Mouse (Mus musculus) frontal cortex, adult (tissue): ENCODE results near the gene Tnfrsf9.
"Not testable (repeated sequence)": the region's sequence is repeated elsewhere in the genome, so short reads cannot be mapped to it uniquely, and the experiment has no call there.

Experiments used
- ATAC-seq: cut with Nextera tagmentation; 2 replicates; pipeline ENCODE4 v1.9.2; 2017; ENCODE audit warnings: mild to moderate bottlenecking, moderate library complexity, mixed read lengths; ENCODE audit not compliant: low TSS enrichment

The Tnfrsf9 gene

GRCm38 (mm10) chr4:150894718-150895501 lies 19.5 kb upstream of the Tnfrsf9 start:
- ATAC-seq = no peak

- no peak for ATAC-seq
Observed at GRCm38 (mm10) chr4:150896896-150897624, 17.3 kb upstream of the Tnfrsf9 start.

GRCm38 (mm10) chr4:150898716-150899365 lies 15.5 kb upstream of the Tnfrsf9 start:
- ATAC-seq = peak; percentile 76

- no peak for ATAC-seq
Observed at GRCm38 (mm10) chr4:150900486-150900885, 13.9 kb upstream of the Tnfrsf9 start.

- ATAC-seq = peak; percentile 51; the same call in 1 of the 2 replicates
Observed at GRCm38 (mm10) chr4:150901651-150902050, 12.7 kb upstream of the Tnfrsf9 start.

- peak; percentile 18; the same call in 1 of the 2 replicates for ATAC-seq
Observed at GRCm38 (mm10) chr4:150902062-150902461, 12.3 kb upstream of the Tnfrsf9 start.

GRCm38 (mm10) chr4:150903091-150903742 lies 11.1 kb upstream of the Tnfrsf9 start:
- ATAC-seq = no peak

- ATAC-seq = no peak
Observed at GRCm38 (mm10) chr4:150907099-150907498, 7.3 kb upstream of the Tnfrsf9 start.

GRCm38 (mm10) chr4:150908512-150908911 lies 5.8 kb upstream of the Tnfrsf9 start:
- ATAC-seq = not testable (repeated sequence)

- ATAC-seq = peak; percentile 85
Observed at GRCm38 (mm10) chr4:150909451-150910156, 4.8 kb upstream of the Tnfrsf9 start.

- ATAC-seq = no peak
Observed at GRCm38 (mm10) chr4:150910164-150910951, 4.0 kb upstream of the Tnfrsf9 start.

- ATAC-seq = no peak
Observed at GRCm38 (mm10) chr4:150913743-150914142, 619 bp upstream of the Tnfrsf9 start.

GRCm38 (mm10) chr4:150915181-150915906 lies 982 bp downstream of the Tnfrsf9 start:
- peak; percentile 51; the same call in 1 of the 2 replicates for ATAC-seq

- no peak for ATAC-seq
Observed at GRCm38 (mm10) chr4:150917336-150918027, 3.1 kb downstream of the Tnfrsf9 start.

GRCm38 (mm10) chr4:150921206-150921605 lies 6.8 kb downstream of the Tnfrsf9 start:
- no peak for ATAC-seq

- ATAC-seq = no peak
Observed at GRCm38 (mm10) chr4:150924308-150924707, 9.9 kb downstream of the Tnfrsf9 start.

GRCm38 (mm10) chr4:150924936-150925335 lies 10.6 kb downstream of the Tnfrsf9 start:
- no peak for ATAC-seq

GRCm38 (mm10) chr4:150925923-150926322 lies 11.6 kb downstream of the Tnfrsf9 start:
- no peak for ATAC-seq
